Mouse (Mus musculus) gastrocnemius, postnatal 36 days (tissue): ENCODE measurements around the gene Kmt2e. TPM values are rescaled to one million over a fixed set of nuclear protein-coding genes. Genes with fewer than 3 reads are reported as not detected.

Source experiments
- DNase-seq, 2 experiments: peaks; one replicate each; pipeline ENCODE4 v3.0.0; 2022
- intact Hi-C: fragments of 180-260 bp; cut with DNase I; formaldehyde crosslinking; loops from one replicate; pipeline ENCODE4 v1.15.1; 2025
- long read RNA-seq, 2 experiments: library from polyadenylated mRNA; stranded (forward); transcript quantifications; one replicate each; pipeline ENCODE4 v2.0.0; 2021
- total RNA-seq, 2 experiments: library from RNA; stranded (reverse); gene quantifications; 2 replicates each; pipeline ENCODE4 v1.2.3; 2021

The Kmt2e gene
- 10 to 100 TPM; 22.2 to 25.6 TPM for total RNA-seq
- long read RNA-seq, experiment 1, partial matches to known transcripts, result 3 of 6 reads
- long read RNA-seq, experiment 1, other reads (novel, unspliced or antisense), result 3 of 6 reads
- long read RNA-seq, experiment 2, partial matches to known transcripts, result 2 of 7 reads
- long read RNA-seq, experiment 2, other reads (novel, unspliced or antisense), result 5 of 7 reads

DNA sequence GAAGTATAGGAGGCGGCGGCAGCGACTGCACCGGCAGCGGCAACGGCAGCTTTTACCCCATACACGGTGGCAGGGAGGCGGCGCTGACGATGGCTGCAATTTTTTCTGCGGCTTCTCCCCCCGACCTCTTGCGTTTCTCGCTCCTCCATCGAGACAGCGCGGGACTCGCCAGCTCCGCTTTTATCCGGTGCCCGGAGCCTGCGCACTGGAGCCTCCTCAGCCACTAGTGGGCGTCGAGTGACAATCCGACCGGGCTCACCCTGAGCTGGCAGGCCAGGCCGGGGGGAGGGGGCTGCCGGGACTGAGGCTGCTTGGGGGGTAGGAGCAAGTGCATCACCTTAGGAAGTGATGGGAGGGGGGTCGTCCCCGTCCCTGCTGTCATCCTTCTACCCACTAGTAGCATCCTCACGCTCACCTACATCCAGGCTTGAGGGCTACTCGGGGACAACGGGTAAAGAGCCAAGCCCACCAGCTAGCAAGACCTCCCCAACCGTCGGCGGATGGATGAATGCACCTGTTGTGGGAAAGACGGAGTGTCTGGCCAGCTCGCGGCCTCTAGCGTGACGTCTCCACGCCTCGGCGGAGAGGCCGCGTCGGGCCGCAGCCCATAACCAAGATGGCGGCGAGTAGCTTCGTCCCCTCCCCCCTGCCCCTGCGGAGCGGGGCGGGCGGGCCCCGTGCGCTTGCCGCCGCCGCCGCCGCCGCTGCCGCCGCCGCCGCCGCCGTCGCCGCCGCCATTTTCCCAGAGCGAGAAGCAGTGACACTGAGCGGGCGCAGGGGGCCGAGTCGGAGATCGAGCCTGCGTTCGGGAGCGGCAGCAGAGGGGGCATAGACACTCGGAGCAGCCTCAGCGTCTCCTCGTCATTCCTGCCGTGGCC, at the start of gene Kmt2e:
Gene Kmt2e, plus strand, starts transcription at position 722 of the 878 bp plus-strand sequence.
- DNase-seq, result peak; percentile 93 to 94
- intact Hi-C loops, result loop anchor here (2.0 kb wide), 1 partner anchor 15 kb away; no protein-coding TSS in a partner anchor

DNA sequence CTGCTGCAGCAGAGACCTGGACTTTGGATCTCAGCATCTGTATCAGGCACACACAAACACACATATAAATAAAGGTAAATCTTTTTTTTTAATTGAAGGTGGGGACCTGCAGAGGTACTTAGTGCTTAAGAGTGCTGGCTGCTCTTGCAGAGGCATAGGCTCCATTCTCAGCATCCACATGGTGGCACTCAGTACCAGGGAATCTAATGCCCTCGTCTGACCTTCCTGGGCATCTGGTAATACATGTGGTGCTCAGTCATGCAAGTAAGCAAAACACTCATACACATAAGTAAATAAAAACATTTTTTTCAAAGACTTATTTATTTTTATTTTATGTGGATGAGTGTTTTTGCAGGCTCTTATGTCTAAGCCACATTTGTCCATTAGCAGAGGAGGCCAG, 49.1 kb upstream of the Kmt2e start:
- DNase-seq, result no peak
- intact Hi-C loops, result no loop called here

DNA sequence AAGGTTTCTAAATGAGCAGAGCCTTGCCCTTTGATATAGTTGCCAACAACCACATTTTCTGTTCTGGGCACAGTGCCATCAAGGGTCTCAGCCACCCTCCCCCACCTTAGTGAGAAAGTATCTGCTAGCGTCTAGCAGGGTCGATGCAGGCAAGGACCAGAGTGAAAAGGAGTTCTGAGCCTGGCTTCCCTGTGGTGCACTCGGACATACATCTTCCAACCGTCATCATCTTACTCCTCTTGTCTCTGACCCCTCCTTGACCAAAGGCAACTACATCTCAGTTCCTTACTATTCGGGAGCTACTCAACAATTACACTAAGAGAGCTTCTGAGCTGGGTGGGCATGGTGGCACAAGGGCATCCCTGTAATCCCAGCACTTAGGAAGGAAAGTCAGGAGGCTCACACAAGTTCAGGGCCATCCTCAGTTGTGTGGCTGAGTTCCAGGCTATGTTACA, 48.5 kb upstream of the Kmt2e start:
- DNase-seq, result no peak
- intact Hi-C loops, result no loop called here

DNA sequence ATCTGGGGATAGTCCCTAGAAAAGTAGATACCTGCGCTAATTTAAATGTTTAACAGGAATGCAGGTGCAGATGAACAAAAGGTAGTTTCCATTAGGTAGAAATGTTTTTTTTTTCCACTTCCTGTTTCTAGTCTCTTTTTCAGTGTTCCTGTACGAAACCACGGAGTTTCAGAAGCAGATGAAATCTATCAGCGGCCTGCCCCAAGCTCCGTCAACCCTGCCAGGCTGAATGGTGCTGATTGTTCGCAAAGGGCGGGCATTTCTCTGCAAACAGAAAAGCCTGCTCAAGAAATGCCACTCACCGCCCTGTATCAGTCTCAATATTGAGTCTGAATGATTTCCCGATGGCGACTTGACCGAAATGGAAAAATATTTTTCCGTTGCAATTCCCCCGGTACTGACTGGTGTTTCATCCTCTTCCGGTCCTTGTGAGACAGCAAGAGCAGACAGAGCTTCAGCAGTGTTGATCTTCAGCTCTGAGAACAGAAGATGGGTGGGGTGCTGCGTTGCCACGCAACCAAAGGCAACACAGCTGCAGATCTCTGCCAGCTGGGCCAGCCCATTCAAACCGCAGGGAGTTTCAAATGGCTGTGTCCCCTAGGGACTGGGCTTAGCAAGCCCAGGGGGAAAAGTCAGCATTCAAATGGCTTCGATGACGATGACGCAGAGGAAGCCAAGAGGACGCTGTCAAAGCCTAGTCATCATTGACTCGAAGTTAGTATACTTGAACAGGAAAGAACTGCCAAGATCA, 47.5 kb upstream of the Kmt2e start:
- DNase-seq, result peak; percentile 82
- intact Hi-C loops, result no loop called here

DNA sequence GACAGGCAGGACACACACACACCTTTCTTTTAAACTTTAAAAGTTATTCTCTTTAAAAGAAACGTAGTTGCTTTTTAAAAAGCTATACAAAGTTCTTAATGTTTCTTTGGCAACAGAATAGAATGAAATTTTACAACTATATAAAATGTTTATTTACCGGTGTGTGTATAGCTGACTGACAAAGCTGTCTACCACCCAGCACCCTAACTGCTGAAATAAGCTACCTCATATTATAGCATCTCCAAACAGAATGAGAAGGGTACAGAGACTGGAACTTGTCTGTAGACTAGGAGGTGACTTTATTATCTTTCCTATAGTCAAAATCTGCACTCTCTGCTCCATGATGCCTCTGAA, 47.0 kb upstream of the Kmt2e start:
- no peak for DNase-seq
- intact Hi-C loops, result no loop called here

DNA sequence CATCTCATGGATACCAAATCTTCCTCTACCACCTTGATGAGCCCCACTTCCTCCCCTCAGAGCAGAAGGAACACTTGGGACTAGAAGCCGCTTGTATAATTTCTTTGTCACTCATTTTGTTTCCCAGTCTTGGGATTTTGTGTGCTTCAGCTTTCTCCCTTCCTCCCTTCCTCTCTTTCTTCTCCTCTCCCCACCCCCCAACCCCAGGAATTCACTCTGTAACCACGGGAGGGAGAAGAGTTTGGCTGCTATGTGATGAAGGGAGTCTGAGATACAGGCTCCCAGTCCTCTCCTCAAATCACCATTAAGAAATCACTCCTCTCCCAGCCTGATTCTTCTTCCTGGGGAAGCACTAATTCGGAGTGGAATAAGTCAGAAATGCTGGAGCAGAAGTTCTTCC, 46.1 kb upstream of the Kmt2e start:
- intact Hi-C loops, result no loop called here
- DNase-seq, result no peak

DNA sequence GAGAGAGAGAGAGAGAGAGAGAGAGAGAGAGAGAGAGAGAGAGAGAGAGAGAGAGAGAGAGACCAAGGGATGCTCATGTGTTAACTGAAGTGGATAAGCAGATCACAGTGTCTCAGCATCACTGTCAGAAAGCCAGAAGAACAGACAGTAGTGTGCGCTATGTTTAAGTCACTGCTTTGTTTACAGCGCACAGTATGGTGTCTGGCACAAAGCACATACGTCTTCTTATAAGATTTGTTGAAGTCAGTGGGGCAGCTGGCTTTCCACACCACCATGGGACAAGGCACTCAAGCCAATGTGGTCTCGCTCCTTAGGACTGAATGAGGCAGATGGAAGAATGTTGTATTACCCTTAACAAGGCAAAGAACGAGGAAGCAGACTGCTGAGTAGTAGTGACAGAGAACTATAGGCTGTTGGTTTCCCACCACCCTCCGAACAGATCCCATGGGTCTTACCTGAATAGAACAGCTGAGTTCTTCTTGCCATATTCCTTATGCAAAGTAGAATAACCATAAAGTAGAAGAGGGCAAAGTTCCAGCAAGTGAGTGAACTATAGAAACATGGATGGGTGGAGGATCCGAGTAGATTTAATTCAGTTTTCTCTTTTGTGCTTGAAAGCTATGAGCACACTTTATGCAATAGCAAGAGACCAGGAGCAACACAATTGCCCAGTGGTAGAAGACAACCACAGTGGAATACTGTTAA, 44.5 kb upstream of the Kmt2e start:
- no peak for DNase-seq
- intact Hi-C loops, result no loop called here

DNA sequence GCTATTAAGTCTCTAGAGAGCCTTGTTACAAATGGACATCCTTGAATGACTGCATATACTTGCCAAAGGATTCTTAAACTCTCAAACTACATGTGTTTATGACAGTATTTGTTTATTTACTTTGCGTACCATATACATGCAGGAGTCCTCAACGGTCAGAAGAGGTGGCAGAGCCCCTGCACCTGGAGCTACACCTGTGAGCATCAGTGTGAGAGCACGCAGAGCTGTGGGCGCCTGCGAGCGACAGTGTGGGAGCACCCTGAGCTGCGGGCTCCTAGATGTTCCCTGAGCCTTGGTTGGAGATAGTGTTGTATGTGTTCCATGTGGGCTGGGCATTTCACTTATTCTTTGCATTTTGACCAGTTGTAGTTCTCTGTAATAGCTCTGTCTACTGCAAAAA, 42.5 kb upstream of the Kmt2e start:
- intact Hi-C loops, result no loop called here

DNA sequence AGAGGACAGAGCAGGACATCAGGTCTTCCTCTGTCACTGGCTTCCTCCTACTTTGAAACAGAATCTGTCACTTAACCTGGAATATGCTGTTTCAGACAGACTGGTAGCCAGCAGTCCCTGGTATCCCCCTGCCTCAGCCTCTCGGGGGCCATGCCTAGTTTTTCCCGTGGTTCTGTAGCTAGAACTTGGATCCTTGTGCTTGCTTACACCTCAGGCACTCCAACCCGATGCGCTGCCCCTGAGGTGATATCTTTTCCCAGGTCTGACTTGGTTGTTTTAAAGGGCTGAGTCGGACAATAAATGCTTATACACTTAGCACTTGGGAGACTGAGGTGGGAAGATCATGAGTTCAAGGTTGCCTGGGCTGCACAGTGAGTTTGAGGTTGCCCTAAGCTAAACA, 40.4 kb upstream of the Kmt2e start:
- intact Hi-C loops, result no loop called here
- no peak for DNase-seq

More for the DNA sequence above, 42.5 kb upstream of the Kmt2e start:
- DNase-seq, result no peak

DNA sequence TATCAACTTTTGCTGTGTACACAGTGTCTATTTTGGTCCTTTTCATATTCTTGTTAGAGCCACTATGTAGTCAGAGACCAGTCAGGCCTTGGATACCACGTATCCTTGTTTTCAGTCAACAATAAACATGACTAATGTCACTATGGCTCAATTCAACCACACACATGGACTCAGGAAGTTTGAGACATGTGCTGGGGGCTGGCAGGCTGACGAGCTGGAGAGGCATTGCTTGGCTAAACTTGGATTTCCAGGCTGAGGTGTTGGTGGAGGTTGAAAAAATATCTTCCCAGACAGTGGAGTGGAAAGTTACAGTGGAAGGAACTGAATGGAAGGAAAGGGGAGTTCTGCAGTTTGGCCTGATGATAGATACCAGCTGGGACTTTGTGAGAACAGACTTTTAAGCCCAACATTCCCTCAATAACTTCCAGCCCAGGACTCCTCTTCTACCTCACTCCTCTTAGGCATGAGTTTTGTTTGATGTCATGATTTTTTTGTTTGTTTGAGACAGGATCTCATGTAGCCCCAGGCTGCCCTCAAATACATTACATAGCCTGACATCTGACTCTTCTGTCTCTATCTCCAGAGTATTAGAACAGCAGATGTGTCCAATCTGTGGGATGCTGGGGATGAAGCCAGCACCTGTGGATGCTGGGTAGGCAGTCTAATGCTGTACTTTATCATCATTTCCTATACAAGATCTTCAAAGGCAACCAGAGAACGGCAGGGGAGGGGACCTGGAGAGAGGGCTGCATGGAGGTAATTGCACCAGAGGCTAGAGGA, 39.7 kb upstream of the Kmt2e start:
- DNase-seq, result no peak
- intact Hi-C loops, result no loop called here

DNA sequence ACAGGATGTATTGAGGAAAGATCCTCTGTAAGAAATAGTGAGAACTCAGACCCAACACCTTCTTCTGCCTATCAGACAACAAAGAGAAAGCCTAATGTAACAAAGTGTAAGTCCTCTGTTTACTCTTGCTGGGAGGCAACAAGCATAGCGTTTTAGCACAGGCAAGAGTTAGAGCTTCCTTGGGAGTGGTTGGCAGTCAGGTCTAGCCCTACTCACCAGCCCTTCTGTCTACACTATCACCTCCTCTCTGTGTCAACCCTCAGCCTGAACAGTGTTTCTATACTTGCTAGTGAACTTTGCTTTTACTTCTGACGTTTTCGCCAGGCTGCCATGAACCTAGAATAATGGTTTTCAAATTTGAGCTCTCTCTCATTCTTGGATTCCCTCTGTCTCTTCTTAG, 38.5 kb upstream of the Kmt2e start:
- intact Hi-C loops, result no loop called here
- no peak for DNase-seq

DNA sequence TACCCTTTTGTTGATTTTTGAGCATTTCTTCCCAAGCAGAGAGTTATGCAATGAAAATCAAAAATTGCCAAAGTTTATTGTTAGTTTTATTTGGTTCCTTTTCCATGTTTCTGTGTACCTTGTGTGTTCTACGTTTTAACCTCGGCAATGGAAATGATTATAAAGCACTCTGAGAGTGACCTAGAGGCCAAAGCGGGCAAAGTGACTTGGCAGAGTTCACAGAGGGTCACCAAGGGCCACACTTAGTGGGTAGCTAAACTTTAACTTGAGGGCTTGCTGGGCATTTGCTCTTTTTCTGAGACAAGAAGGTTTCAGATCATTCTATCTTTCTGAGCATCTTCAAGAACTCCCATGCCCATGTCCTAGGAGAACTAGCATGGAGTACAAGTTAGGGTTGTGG, 37.5 kb upstream of the Kmt2e start:
- intact Hi-C loops, result no loop called here
- no peak for DNase-seq

DNA sequence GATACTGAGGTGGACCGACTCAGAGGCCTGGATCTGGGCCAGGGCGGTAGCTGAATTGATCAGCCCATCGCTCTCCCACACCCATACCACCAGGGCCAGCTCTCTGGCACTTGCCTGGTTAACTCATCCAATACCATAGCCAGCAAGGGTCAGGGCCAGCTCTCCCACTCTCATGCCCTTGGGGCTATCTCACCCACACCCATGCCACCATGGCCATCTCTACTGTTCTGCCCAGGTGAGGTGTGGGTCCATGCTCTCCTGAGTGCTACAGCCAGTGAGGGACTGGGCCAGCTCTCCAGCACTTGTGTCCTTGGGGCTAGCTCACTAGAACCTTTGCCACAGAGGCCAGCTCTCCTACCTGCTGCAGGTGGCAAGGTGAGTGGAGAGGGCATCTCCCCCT, 34.1 kb upstream of the Kmt2e start:
- no peak for DNase-seq
- intact Hi-C loops, result no loop called here

DNA sequence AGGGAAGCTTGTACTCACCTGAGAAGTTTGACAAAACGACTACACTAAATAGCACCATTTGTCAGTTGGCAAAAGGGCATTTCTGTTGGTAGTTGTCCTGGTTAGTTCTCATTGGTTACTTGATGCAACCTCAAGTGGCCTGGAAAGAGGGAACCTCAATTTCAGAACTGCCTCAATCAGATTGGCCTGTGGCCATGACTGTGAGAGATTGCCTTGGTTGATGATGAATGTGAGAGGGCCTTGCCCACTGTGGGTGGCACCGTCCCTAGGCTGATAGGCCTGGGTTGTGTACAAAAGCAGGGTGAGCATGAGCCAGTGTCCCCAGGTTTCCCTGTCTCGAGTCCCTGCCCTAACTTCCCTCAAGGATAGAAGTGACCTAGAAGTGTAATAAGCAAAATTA, 33.4 kb upstream of the Kmt2e start:
- intact Hi-C loops, result no loop called here
- no peak for DNase-seq

DNA sequence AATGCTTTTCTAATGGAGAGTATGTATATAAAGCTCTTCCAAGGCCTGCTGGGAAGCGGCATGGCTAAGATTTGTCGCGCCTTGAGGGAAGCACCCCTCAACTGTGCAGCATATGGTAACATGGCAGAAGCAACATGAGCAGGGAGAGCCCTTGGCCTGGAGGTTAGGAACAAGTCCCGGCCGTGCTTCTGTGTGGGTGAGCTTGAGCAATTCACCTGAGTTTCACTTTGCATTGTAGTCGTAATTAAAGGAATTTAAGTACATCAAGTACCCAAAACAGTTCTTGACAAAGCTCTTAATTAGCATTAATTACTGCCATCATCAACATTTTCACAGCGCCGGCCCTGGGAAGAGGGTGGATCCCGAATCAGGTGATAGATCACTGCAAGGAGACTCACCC, 32.9 kb upstream of the Kmt2e start:
- DNase-seq, result no peak
- intact Hi-C loops, result no loop called here

DNA sequence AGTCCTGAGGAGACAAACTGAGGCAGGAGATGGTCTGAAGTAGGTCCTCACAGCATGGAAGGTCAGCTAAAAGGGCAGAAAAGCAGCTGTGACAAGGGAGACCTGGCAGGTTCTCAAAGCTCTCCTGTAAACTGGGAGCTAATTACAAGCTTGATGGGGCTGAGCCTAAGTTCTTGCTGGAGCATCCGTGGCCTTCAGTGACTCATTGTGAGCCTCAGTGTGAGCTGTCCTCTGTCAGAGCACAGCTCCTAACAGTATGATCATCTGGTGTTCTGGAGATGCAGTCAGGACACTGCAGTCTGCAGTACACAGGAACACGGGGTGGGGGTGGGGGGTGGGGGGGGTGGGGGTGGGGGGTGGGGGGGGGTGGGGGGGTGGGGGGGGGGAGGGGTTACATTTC, 32.2 kb upstream of the Kmt2e start:
- no peak for DNase-seq
- intact Hi-C loops, result no loop called here

DNA sequence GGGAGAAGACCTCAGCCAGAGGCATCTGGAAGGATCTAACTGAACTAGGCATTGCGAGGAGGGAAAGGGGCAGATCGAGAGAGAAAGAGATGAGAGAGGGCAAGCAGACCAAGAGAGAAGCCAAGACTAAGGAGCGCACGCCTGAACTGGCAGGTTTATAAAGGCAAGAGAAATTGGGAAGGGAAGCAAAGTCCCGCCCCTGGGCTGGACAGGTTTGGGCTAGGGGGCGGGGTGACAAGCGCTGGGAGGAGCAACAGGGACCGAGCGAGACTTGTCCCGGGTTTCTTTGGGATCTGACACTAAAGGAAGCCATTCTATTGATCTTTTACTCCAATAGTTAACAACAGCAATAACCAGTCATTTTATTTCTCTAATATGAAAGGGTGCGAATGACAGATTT, 31.1 kb upstream of the Kmt2e start:
- intact Hi-C loops, result no loop called here
- DNase-seq, result no peak

DNA sequence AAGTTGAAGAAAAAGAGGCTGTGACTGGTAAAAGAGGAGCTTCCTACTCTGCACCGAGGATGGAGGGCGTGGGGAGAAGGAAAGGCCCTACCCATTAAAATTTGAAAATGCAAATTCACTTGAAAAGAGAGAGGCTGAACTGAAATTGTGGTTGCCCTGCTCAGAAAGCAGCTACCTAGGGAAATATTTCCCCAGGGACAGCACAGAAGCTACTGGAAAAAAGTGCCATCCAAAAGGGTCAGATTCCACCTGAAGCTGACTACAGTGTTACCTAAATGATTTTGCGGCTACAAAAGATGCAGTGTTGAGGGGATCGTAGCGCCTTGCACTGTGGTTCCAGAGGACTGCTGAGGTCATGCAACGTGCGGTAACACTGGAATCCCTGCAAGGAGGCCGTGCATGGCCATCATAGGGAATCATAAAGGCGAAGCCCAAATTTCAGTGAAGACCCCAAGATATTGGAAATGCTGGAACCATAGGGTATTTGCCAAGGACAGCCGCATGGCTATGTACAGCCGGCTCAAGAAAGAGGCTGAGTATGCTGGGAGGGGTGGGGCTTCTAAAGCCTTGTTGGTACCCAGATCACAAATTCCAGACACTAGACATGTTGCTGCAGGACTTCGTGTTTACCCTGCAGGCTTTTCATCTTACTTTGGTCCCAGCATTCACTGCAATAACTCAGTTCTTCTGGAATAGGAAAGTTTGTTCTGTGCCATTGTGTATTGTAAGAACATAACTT, 28.4 kb upstream of the Kmt2e start:
- intact Hi-C loops, result no loop called here
- no peak for DNase-seq

DNA sequence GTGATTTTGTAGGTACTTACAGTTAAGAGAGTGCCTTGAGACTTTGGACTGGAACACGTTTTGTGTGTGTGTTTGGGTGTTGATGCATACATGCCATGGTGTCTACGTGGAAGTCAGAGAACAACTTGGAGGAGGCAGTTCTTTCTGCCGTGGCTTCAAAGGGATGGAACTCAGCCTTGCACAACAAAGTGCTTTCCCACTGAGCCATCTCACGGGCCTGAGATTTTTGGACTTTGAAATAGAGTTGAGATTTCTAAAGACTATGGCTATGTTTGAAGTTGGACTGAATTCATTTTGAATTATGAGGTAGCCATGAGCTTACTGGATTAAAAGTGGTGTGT, 27.9 kb upstream of the Kmt2e start:
- DNase-seq, result no peak
- intact Hi-C loops, result no loop called here

DNA sequence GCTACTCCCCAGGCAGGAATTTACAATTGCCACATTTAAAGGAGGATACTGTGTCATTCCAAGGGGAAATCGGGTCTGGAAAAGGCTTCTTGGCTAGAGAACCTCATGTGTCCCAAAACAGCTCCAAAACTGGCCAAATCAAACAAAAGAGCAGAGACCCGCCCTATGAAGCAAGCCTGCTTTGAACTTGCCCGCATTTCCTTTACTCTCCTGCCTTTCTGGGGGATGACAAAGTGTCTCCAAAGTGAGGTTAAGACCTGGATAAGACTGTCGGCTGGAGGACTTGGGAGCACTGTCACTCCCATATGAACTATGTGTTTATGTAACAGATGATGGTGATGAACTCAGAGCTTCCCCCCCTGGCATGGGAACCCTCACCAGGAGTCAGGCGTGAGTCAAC, 26.1 kb upstream of the Kmt2e start:
- no peak for DNase-seq
- intact Hi-C loops, result no loop called here
